Mouse (Mus musculus) adrenal gland (tissue): ENCODE measurements around the gene Etfb.

Source experiments
- intact Hi-C: fragments of 180-260 bp; cut with DNase I; formaldehyde crosslinking; loops from one replicate; pipeline ENCODE4 v1.15.1; 2025
- microRNA-seq, 2 experiments: library from miRNA; unstranded; fragments of <30 nt; microRNA quantifications; one replicate each; pipeline ENCODE4; 2019

Gene Etfb

GRCm38 (mm10) chr7:43489631-43490125, 45.8 kb downstream of the Etfb start, which contains the start of gene Iglon5:
TSS of gene Iglon5 (minus strand) at chr7:43490075.
- intact Hi-C loops: no loop called here

GRCm38 (mm10) chr7:43490182-43490584, 46.3 kb downstream of the Etfb start:
- intact Hi-C loops: no loop called here

- intact Hi-C loops: no loop called here
These were observed 47.0 kb downstream of the Etfb start for GRCm38 (mm10) chr7:43490861-43491260.

- intact Hi-C loops: no loop called here
These were observed 51.6 kb downstream of the Etfb start for GRCm38 (mm10) chr7:43495343-43496021.

Small RNA genes lying within 50 kb of the gene (microRNA-seq; reads per million reads assigned to microRNA genes)
- gene Mir7051: 0.80 to 0.99 reads per million in 2 experiments
